Mouse (Mus musculus) embryo, embryonic 10.5 days (tissue): ENCODE measurements around the gene A830005F24Rik.

ENCODE experiments used
- DNase-seq: peaks from one replicate; pipeline ENCODE4 v3.0.0-alpha.2; 2015; ENCODE audit warnings: low spot score

A830005F24Rik gene

GRCm38 (mm10) chr13:48544867-48545266 is 31.5 kb downstream of the A830005F24Rik start:
- DNase-seq, result no peak

GRCm38 (mm10) chr13:48545476-48546281 is 32.3 kb downstream of the A830005F24Rik start:
- peak; percentile 99 for DNase-seq

GRCm38 (mm10) chr13:48546330-48546917 is 33.1 kb downstream of the A830005F24Rik start:
- DNase-seq, result peak; percentile 99

GRCm38 (mm10) chr13:48547623-48548022 is 34.3 kb downstream of the A830005F24Rik start:
- no peak for DNase-seq

- no peak for DNase-seq
Observed at GRCm38 (mm10) chr13:48548296-48548695, 34.9 kb downstream of the A830005F24Rik start.

GRCm38 (mm10) chr13:48552181-48553090 is 39.1 kb downstream of the A830005F24Rik start:
- no peak for DNase-seq

GRCm38 (mm10) chr13:48553511-48553910 is 40.1 kb downstream of the A830005F24Rik start:
- DNase-seq, result no peak

- no peak for DNase-seq
Observed at GRCm38 (mm10) chr13:48554552-48554951, 41.2 kb downstream of the A830005F24Rik start.

GRCm38 (mm10) chr13:48555976-48556375 is 42.6 kb downstream of the A830005F24Rik start:
- no peak for DNase-seq

GRCm38 (mm10) chr13:48561481-48561880 is 48.1 kb downstream of the A830005F24Rik start:
- DNase-seq, result no peak

- DNase-seq, result no peak
Observed at GRCm38 (mm10) chr13:48562336-48562735, 49.0 kb downstream of the A830005F24Rik start.
